Mouse (Mus musculus) hindbrain, embryonic 16.5 days (tissue): ENCODE results near the gene B4galt2. TPM values are rescaled to one million over a fixed set of nuclear protein-coding genes. Genes with fewer than 3 reads are reported as not detected.

Experiments used
- ATAC-seq: fragments of 200-750 bp; cut with Nextera tagmentation; 2 replicates; pipeline ENCODE4 v1.8.0; 2017; ENCODE audit warnings: moderate TSS enrichment, moderate library complexity
- H3K27ac ChIP-seq: fragments of 300-500 bp; sonication (generic); 2 replicates; pipeline ENCODE4 v1.5.1; 2014; ENCODE audit warnings: low read depth, mild to moderate bottlenecking, control low read depth, low read length, moderate library complexity
- H3K27me3 ChIP-seq: fragments of 300-500 bp; sonication (generic); replicated peaks from 2 replicates; pipeline ENCODE4 v1.6.1; 2014; ENCODE audit warnings: low read length; ENCODE audit not compliant: control insufficient read depth, insufficient read depth
- H3K36me3 ChIP-seq: fragments of 300-500 bp; sonication (generic); 2 replicates; pipeline ENCODE4 v1.6.1; 2014; ENCODE audit warnings: mild to moderate bottlenecking, low read length, moderate library complexity, mixed read lengths; ENCODE audit not compliant: control insufficient read depth, insufficient read depth
- H3K4me1 ChIP-seq: fragments of 300-500 bp; sonication (generic); 2 replicates; pipeline ENCODE4 v1.6.1; 2014; ENCODE audit warnings: low read depth, low read length; ENCODE audit not compliant: control insufficient read depth, insufficient read depth
- H3K4me2 ChIP-seq: fragments of 300-500 bp; sonication (generic); 2 replicates; pipeline ENCODE4 v1.6.1; 2014; ENCODE audit warnings: mild to moderate bottlenecking, low read length, control low read depth, moderate library complexity
- H3K4me3 ChIP-seq: fragments of 300-500 bp; sonication (generic); 2 replicates; pipeline ENCODE4 v1.5.1; 2014; ENCODE audit warnings: mild to moderate bottlenecking, low read length, control low read depth, moderate library complexity
- H3K9ac ChIP-seq: fragments of 300-500 bp; sonication (generic); 2 replicates; pipeline ENCODE4 v1.6.1; 2014; ENCODE audit warnings: low read depth, mild to moderate bottlenecking, control low read depth, low read length, moderate library complexity
- H3K9me3 ChIP-seq: fragments of 300-500 bp; sonication (generic); 2 replicates; pipeline ENCODE4 v1.6.1; 2014; ENCODE audit warnings: mild to moderate bottlenecking, low read length, moderate library complexity; ENCODE audit not compliant: control insufficient read depth
- WGBS: fragments of 180-500 bp; shearing (Covaris S2); extraction: QIAGEN DNeasy Blood & Tissue Kit; methylation state at CpG from one replicate; pipeline ENCODE4 v1.1.7; 2014; 5-methylcytosine and 5-hydroxymethylcytosine counted together
- polyA plus RNA-seq: library from polyadenylated mRNA; unstranded; fragments of >200 nt; fragmentation: Nextera tagmentation; extraction: Ambion mirVana; gene quantifications from 2 replicates; pipeline ENCODE4 v1.2.1, GENCODE M21; 2015

Gene B4galt2
- polyA plus RNA-seq, result 64.4 and 65.6 TPM in 2 replicates

DNA sequence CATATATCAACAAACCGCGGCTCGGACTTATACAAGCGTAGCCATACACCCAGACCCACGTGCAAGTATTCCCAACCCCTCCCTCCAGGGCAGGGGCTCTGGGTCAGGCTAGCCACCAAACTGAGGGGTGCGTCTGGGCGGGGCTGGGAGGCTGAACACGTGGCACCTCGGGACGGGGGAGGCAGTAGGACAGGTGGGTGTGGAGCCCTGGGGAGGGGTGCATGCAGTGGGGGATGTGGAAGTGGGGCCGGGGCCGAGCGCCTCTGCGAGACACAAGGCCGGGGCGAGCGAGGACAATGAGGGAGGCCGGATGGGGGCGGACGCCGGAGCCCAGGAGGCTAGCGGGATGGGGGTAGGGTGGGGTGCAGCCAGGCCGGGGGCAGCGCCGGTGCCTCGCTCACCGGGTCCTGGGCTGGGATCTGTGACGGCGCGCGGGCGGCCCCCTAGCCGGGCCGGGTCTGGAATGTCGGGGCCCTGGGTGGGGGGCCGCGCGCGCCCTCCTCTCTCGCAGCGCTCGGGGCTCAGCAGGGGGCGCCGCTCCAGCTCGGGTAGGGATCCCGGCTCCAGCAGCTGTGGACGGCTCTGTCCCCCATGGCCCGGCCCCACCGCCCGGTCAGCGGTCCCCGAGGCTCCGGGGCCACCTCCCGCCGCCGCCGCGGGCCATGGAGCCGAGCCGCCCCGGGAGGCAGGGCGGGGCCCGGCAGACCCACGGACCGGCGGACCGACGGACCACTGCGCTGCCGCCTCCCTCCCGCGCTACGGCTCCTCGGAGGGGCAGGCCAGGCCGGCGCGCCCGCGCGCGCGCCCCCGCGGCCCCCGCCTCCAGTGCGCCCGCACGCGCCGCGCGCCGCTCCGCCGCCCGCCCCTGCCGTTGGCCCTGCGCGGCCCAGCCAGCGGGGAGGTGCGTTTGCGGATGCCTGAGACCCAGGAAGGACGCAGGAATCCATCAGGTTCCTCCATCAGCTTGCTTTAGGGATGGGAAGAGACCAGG, at the start of gene B4galt2:
Gene B4galt2, minus strand, starts transcription at position 787 of the 991 bp plus-strand sequence.
- Histone ChIP-seq H3K4me2 (peak within 1 kb of the TSS; percentile 87), H3K27ac (peak within 1 kb of the TSS; percentile 82), H3K9me3 (no peaks in the 10 kb centered on the region), H3K9ac (peak within 1 kb of the TSS; percentile 97), H3K36me3 (peaks cover 9% of the 10 kb centered on the region), H3K4me1 (peaks cover 42% of the 10 kb centered on the region), H3K4me3 (peak within 1 kb of the TSS; percentile 84), H3K27me3 (no peaks in the 10 kb centered on the region)
- WGBS, result under 1% methylated on average over 61 of the region's 103 CpGs
- ATAC-seq, result peak; percentile 51

DNA sequence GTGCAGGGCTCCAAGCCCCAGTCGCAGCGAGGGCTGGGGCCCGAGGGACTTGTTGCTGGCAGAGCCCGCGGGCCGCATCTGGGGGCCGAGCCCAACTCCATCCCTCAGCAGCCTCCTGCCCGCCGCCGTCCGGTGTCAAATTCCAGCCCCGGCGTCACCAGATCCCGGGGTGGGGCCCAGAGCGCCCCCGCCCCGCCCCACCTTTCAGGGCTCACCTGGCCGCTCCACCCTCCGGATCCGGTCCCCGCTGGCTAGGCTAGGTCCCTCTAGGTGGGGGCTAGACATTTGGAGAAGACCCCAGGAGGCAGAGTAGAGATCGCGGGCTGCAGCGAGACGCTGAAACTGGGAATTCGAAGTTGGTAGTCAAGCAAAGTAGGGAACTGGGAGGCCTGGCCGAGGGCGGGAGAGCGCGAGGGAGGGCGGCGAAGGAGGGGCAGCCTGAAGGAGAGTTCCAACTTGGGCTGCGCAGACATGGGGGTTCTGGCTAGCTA, 46.1 kb upstream of the B4galt2 start, which contains the start of gene Artn:
Gene Artn, minus strand, starts transcription at position 373 of the 491 bp plus-strand sequence.
- peaks cover 13% of the 10 kb centered on the region for H3K27me3 ChIP-seq
- no peak for ATAC-seq
- under 1% methylated on average over 31 of the region's 33 CpGs for WGBS

DNA sequence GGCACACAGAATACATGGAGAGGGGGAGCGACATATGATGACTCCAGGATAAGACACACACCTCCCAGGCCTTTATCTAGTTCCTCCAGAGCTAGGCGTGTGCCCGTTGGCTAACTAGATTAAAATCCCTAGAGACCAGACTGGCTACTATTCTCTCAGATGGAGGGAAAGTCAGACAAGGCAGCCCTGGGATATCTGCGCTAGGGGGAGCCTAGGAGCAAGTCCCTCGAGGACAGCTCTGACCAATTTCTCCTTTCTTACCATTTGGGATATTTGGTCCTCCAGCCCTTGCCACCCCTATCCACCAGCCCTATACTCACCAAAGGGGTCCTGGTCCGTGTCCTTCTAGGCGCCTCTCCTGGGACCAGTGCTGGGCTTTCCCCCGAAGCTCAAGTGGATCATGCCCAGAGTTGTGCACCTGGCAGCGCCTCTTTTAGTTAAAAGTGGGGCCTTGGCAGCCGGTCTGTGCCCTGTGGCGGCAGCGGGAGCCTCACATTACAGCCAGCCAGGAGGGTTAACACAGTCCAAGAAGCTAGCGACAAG, 45.5 kb upstream of the B4galt2 start:
- WGBS, result 3% methylated on average over 13 of the region's 13 CpGs
- peak; percentile 10; the same call in 1 of the 2 replicates for ATAC-seq

More for the DNA sequence above, 46.1 kb upstream of the B4galt2 start, which contains the start of gene Artn:
- no peaks in the 10 kb centered on the region; the same call in 1 of the 2 replicates for H3K36me3 ChIP-seq
- H3K9ac ChIP-seq, result peak within 1 kb of the TSS; percentile 44
- H3K4me2 ChIP-seq, result peak within 1 kb of the TSS; percentile 63
- H3K9me3 ChIP-seq, result no peaks in the 10 kb centered on the region
- peaks cover 20% of the 10 kb centered on the region for H3K4me1 ChIP-seq
- peak within 1 kb of the TSS; percentile 32 for H3K4me3 ChIP-seq
- H3K27ac ChIP-seq, result no peak within 1 kb of the TSS

DNA sequence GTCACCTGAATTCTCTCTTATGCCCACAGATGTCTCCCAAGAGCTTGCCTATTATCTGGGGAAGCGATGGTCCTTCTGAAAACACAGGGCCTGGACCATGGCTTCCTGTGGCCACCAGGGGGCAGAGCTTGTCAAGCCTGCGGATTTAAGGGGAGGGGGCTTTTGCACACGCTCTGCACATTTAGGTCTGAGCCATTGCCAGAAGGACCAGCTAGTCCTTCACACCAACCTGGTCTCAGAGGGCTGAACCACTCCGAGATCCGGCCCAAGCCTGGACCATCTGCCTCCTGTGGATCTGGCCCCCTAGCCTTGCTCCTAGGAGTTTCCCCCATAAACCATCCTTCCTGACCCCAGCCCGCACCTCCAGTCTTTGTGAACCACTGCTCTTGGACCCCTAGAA, 44.9 kb upstream of the B4galt2 start:
- no peak overlapping the region for H3K27ac ChIP-seq
- peaks cover 13% of the 10 kb centered on the region for H3K27me3 ChIP-seq
- H3K4me2 ChIP-seq, result 0 out of 2 replicates have a peak overlapping the region, but pooled peaks have one; percentile 13
- 10% methylated on average over 6 of the region's 6 CpGs for WGBS
- H3K9me3 ChIP-seq, result no peaks in the 10 kb centered on the region
- no peaks in the 10 kb centered on the region; the same call in 1 of the 2 replicates for H3K36me3 ChIP-seq
- H3K9ac ChIP-seq, result no peak overlapping the region
- H3K4me1 ChIP-seq, result peaks cover 20% of the 10 kb centered on the region
- H3K4me3 ChIP-seq, result no peak overlapping the region
- peak; percentile 44 for ATAC-seq

More for the DNA sequence above, 45.5 kb upstream of the B4galt2 start:
- Histone ChIP-seq H3K4me2 (peak overlapping the region; percentile 63), H3K27me3 (peaks cover 13% of the 10 kb centered on the region), H3K4me3 (peak overlapping the region; percentile 32; the same call in 1 of the 2 replicates), H3K9me3 (no peaks in the 10 kb centered on the region), H3K9ac (peak overlapping the region; percentile 44; the same call in 1 of the 2 replicates), H3K4me1 (peaks cover 20% of the 10 kb centered on the region), H3K27ac (no peak overlapping the region), H3K36me3 (no peaks in the 10 kb centered on the region; the same call in 1 of the 2 replicates)

DNA sequence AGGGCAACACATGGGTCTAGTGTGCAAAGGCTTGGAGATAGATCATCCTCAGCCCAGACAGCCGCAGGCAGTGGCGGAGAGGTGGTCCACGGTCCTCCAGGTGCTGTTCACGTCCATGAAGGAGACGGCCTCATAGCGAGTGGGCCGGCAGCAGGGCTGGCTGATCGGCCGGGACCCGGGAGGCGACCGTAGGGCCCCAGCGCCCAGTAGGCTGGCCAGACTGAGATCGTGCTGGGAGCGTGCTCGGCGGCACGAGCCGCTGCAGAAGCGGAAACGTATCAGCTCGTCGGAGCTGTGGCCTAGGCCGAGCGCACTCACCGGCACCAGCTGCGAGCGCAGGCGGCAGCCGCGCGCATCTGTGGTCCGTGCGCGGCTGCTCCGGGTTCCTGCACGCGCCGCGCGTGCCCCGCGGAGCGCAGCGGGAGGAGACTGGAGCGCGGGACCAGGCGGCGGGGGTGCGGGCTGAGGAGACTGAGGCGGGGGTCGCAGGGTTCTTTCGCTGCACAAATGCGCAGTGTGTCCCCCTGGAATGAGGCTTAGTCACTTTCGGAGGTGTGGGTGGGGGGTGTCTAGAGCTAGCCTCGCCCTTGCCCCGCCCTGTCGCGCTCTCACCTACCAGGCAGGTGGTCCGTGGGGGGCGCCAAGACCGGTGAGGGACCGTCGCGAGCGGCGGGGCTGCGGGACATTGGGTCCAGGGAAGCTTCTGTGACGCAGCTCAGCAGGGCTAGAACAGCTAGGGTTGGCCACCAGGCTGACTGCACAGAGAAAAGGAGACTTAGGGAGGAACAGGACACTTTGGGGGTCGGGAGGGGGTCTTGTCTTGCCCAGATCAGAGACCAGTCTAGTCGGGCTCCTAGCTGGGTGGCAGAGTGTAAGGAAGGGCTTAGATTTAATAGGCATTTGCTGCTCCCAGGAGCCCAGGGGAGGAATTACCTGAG, 43.5 kb upstream of the B4galt2 start:
- Histone ChIP-seq H3K9ac (peak overlapping the region; percentile 73), H3K4me3 (peak overlapping the region; percentile 47), H3K9me3 (no peaks in the 10 kb centered on the region), H3K27ac (no peak overlapping the region; the same call in 1 of the 2 replicates), H3K27me3 (peaks cover 15% of the 10 kb centered on the region), H3K4me2 (peak overlapping the region; percentile 82), H3K4me1 (peaks cover 20% of the 10 kb centered on the region), H3K36me3 (no peaks in the 10 kb centered on the region)
- whole genome bisulfite sequencing, result 2% methylated on average over 61 of the region's 71 CpGs
- ATAC-seq, result peak; percentile 78

DNA sequence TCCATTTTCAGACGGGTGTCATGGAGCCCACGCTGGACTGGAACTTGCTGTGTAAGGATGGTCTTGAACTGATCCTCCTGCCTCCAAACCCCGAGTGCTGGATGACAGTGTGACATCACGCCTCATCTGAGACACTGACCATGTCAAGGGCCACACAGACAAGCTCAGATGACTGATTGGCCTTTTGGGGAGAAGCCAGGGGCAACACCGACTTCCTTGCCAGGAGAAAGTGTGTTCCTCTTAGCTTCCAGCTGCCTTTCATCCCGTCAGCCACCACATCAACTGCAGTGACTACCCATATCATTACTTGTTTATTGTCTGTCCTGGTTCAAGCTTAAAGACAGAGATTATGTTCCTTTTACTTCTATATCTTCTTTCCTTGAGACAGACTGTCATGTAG, 41.6 kb upstream of the B4galt2 start:
- Histone ChIP-seq H3K4me2 (no peak overlapping the region), H3K4me1 (peaks cover 20% of the 10 kb centered on the region), H3K27ac (no peak overlapping the region), H3K36me3 (no peaks in the 10 kb centered on the region), H3K9ac (no peak overlapping the region), H3K9me3 (no peaks in the 10 kb centered on the region), H3K27me3 (peaks cover 10% of the 10 kb centered on the region; the same call in 1 of the 2 replicates), H3K4me3 (no peak overlapping the region)
- WGBS, result 68% methylated on average over 5 of the region's 6 CpGs
- ATAC-seq, result no peak

DNA sequence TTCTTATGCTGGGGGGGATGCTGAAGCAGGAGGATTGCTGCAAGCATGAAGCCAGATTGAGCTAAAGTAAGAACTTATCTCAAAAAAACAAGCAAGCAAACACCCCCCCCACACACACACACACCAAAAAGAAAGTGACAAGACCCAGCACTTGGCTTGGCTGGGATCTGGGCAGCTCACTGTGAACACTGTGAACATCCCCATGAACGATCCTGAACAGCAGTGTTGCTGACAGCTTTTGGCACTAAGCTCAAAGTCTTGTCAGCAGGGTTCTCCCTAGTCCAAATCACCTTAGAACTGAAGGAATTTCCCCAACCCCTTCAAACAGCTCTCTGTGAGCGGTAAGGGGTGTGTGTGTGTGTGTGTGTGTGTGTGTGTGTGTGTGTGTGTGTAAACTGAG, 40.2 kb upstream of the B4galt2 start:
- Histone ChIP-seq H3K27me3 (peaks cover 3% of the 10 kb centered on the region; the same call in 1 of the 2 replicates), H3K4me3 (no peak overlapping the region), H3K27ac (no peak overlapping the region), H3K36me3 (no peaks in the 10 kb centered on the region), H3K9ac (no peak overlapping the region), H3K9me3 (no peaks in the 10 kb centered on the region), H3K4me2 (no peak overlapping the region), H3K4me1 (peaks cover 8% of the 10 kb centered on the region)
- 44% methylated on average over 2 of the region's 2 CpGs for WGBS
- ATAC-seq, result no peak

DNA sequence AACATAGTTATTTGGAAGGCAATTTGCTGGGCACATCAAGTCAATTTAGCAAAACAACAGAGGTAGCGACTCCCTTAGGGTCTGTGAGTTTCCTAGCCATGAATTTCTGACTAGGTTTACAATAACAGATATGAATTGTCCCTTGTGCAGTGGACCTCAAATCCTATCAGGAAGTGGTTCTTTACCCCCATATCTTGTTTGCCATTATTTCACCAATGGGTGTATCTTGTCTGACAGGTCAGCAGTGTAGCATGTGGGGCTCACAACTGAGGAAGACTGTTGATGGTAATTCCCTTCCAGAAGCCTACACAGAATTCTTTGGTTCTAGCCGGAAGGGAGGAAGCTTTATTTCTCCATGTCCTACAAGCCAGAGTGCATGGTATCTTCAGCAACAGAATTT, 38.1 kb upstream of the B4galt2 start:
- ATAC-seq, result no peak
- Histone ChIP-seq H3K9me3 (no peaks in the 10 kb centered on the region), H3K9ac (no peak overlapping the region), H3K4me1 (no peaks in the 10 kb centered on the region; the same call in 1 of the 2 replicates), H3K36me3 (no peaks in the 10 kb centered on the region), H3K27me3 (peaks cover 2% of the 10 kb centered on the region; the same call in 1 of the 2 replicates), H3K27ac (no peak overlapping the region), H3K4me3 (no peak overlapping the region), H3K4me2 (no peak overlapping the region)
- WGBS, result 93% methylated on average over 2 of the region's 2 CpGs
